Mouse (Mus musculus): ENCODE measurements around the gene Lrrc73.

Lrrc73 gene

GRCm38 (mm10) chr17:46277586-46277985, 24.3 kb downstream of the Lrrc73 start:
- in situ Hi-C loops (cut with MboI; ENCODE audit: low pct_unique_long_range_greater_than_20kb in 1 of 2, low sequenced_read_pairs in 2 of 2, unreplicated experiment in 1 of 2): no loop called here

- in situ Hi-C loops (cut with MboI; ENCODE audit: low pct_unique_long_range_greater_than_20kb in 1 of 2, low sequenced_read_pairs in 2 of 2, unreplicated experiment in 1 of 2): no loop called here
Measured at GRCm38 (mm10) chr17:46278011-46278765, 24.9 kb downstream of the Lrrc73 start.

- in situ Hi-C loops (cut with MboI; ENCODE audit: low pct_unique_long_range_greater_than_20kb in 1 of 2, low sequenced_read_pairs in 2 of 2, unreplicated experiment in 1 of 2): no loop called here
Measured at GRCm38 (mm10) chr17:46282483-46283123, 29.3 kb downstream of the Lrrc73 start, which contains the start of gene Tjap1. TSS of gene Tjap1 (minus strand) at chr17:46283026.

- in situ Hi-C loops (cut with MboI; ENCODE audit: low pct_unique_long_range_greater_than_20kb in 1 of 2, low sequenced_read_pairs in 2 of 2, unreplicated experiment in 1 of 2): no loop called here
Measured at GRCm38 (mm10) chr17:46283140-46283539, 29.8 kb downstream of the Lrrc73 start.

GRCm38 (mm10) chr17:46283911-46284310, 30.6 kb downstream of the Lrrc73 start:
- in situ Hi-C loops (cut with MboI; ENCODE audit: low pct_unique_long_range_greater_than_20kb in 1 of 2, low sequenced_read_pairs in 2 of 2, unreplicated experiment in 1 of 2): no loop called here

GRCm38 (mm10) chr17:46284653-46285052, 31.3 kb downstream of the Lrrc73 start:
- in situ Hi-C loops (cut with MboI; ENCODE audit: low pct_unique_long_range_greater_than_20kb in 1 of 2, low sequenced_read_pairs in 2 of 2, unreplicated experiment in 1 of 2): no loop called here

GRCm38 (mm10) chr17:46285407-46285806, 32.1 kb downstream of the Lrrc73 start:
- in situ Hi-C loops (cut with MboI; ENCODE audit: low pct_unique_long_range_greater_than_20kb in 1 of 2, low sequenced_read_pairs in 2 of 2, unreplicated experiment in 1 of 2): no loop called here

GRCm38 (mm10) chr17:46287678-46288095, 34.4 kb downstream of the Lrrc73 start:
- in situ Hi-C loops (cut with MboI; ENCODE audit: low pct_unique_long_range_greater_than_20kb in 1 of 2, low sequenced_read_pairs in 2 of 2, unreplicated experiment in 1 of 2): no loop called here

GRCm38 (mm10) chr17:46296601-46297000, 43.3 kb downstream of the Lrrc73 start:
- in situ Hi-C loops (cut with MboI; ENCODE audit: low pct_unique_long_range_greater_than_20kb in 1 of 2, low sequenced_read_pairs in 2 of 2, unreplicated experiment in 1 of 2): no loop called here

- in situ Hi-C loops (cut with MboI; ENCODE audit: low pct_unique_long_range_greater_than_20kb in 1 of 2, low sequenced_read_pairs in 2 of 2, unreplicated experiment in 1 of 2): no loop called here
Measured at GRCm38 (mm10) chr17:46297028-46297363, 43.7 kb downstream of the Lrrc73 start.

GRCm38 (mm10) chr17:46297364-46298219, 44.3 kb downstream of the Lrrc73 start, which contains the start of gene Dlk2:
TSS of gene Dlk2 (plus strand) at chr17:46297421.
- in situ Hi-C loops (cut with MboI; ENCODE audit: low pct_unique_long_range_greater_than_20kb in 1 of 2, low sequenced_read_pairs in 2 of 2, unreplicated experiment in 1 of 2): no loop called here

GRCm38 (mm10) chr17:46298220-46298913, 45.0 kb downstream of the Lrrc73 start:
- in situ Hi-C loops (cut with MboI; ENCODE audit: low pct_unique_long_range_greater_than_20kb in 1 of 2, low sequenced_read_pairs in 2 of 2, unreplicated experiment in 1 of 2): no loop called here

GRCm38 (mm10) chr17:46301892-46302291, 48.6 kb downstream of the Lrrc73 start:
- in situ Hi-C loops (cut with MboI; ENCODE audit: low pct_unique_long_range_greater_than_20kb in 1 of 2, low sequenced_read_pairs in 2 of 2, unreplicated experiment in 1 of 2): no loop called here

GRCm38 (mm10) chr17:46304184-46304583, 50.9 kb downstream of the Lrrc73 start:
- in situ Hi-C loops (cut with MboI; ENCODE audit: low pct_unique_long_range_greater_than_20kb in 1 of 2, low sequenced_read_pairs in 2 of 2, unreplicated experiment in 1 of 2): no loop called here
